Mouse (Mus musculus): Measurements from ENCODE around the gene Rhbg.

Gene Rhbg

GRCm38 (mm10) chr3:88206500-88206899, 48.0 kb downstream of the Rhbg start:
- DNase-seq: no peak

DNA sequence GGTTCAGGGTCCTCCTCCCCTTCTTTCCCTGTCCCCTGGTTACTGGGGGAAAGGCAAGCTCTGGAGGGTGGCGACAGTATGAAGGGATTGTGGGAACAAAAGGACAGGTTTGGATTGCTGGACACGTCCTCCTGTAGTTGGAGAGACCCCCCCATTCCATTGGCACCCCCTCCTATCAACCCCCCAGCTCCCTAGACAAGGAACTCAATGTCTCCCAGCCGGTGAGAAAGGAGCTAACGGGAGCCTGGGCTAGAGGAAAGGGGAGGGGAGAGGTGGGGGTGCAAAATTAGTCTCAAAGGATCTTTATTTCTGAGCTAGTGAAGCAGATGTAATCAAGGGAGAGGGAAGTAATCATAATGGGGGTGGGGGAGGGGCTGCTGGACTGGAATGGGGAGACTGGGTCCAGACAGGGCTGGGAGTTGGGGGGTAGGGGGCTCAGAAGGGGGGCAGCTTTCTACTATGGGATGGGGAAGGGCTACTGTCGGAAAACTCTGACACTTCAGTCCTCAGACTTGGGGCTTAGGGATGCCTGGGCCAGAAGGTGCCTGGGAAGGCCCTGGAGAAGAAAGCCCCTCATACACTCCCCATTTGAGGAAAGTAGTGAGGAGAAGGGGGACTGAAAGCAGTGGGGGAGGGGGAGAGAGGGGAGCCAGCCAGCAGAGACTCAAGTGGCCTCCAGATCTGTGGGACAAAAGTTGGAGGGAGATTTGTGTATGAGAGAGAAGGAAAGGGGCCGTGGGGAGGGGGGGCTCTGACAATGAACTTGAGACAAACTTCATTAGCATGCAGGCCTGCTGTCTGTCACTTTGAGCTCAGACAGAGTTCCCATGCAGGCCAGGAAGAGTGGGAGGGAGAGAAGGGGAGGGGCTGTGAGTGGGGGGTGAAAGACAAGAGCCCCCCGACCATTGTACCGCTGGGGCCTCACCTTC, 48.7 kb downstream of the Rhbg start:
- peak; percentile 50 for DNase-seq

- peak; percentile 45 for DNase-seq
Observed at GRCm38 (mm10) chr3:88205176-88205562, 49.3 kb downstream of the Rhbg start.

DNA sequence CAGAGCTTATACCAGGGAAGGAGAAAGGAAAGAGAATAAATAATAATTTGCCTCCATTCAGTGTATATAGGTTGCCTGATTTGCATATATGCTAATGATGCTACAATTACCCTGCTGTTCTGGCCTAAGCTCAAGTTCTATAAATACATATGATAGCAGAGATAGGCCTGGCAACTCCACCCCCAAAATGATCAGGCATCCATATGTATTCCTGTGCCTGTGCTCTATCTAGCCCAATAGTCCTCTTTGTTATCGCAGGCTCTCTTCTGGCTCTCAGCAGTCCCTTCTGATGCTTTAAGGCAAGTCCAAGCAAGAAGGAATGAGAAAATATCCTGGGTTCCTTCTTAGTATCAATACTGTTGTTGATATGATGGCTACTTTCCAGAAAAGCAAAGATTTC, 49.8 kb downstream of the Rhbg start:
- peak; percentile 46 for DNase-seq

DNA sequence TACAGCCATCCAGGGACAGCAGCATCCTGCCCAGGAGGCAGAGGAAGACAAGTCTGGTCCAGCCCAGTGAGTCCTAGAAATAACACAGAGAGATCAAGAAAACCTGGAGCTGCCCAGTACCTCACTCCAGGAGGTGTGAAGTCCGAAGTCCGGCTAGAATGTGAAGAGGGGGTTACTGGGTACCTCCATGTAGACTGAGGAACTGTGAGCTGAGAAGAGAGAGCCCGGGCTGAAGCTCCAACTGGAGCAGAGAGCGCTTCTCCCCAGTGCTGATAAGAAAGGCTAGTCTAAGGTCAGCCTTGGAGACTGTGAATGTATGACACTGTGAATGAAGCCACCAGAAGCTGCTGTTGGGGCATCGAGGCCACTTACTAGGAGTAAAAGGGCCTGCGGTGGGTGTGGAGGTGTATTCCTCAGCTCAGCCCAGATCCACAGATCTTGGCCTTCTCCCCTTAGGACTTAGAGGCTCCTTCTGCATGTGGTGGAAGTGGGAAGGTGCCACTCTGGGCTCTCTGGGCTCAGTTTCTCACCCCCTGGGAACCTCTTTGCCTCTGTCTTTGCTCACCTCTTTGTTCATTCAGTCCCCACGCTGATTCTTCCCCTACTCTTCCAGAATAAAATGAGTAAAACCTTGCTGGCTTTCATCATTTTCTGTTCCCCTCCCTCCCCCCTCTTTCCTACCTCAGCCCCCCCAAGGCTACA, 50.4 kb downstream of the Rhbg start:
- peak; percentile 43 for DNase-seq

DNA sequence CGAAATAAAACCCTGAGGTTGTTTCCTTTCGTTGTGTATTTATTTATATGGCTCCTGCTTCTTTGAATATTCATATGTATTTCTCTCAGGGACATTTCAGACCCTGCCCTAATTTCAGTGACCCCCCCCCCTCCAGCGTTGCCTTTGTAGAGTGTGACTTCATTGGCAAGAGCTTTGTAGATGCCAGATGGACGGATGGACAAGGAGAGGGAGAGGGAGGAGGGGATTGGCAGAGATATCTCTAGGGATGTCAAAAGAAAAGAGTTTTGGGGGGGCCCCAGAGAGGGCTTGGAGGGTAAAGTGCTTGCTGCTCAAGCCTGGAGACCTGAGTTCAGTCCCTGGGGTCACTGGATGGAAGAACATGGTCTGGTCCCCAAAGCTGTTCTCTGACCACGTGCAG, 51.1 kb downstream of the Rhbg start:
- DNase-seq: peak; percentile 55

DNA sequence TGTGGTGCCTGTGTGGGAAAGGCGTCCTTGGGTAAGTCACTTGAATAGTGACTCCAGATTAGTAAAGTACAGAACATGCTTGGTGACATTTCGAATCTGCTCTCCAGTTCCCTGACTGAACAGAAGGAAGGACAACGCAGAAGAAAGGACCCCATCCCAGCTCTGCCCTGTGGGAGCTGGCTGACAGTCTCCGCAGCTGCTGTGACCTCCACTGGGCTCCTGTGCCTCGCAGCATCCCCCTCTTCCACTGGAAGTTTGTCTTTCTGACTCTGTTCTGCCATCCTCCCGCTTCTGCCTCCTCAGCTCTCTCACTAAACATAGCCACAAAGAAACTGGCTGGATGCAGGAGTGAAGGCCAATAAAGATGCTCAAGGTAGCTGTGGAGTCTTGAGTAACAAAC, 51.5 kb downstream of the Rhbg start:
- DNase-seq: peak; percentile 34

GRCm38 (mm10) chr3:88201640-88202039, 52.9 kb downstream of the Rhbg start:
- no peak for DNase-seq

GRCm38 (mm10) chr3:88200972-88201330, 53.6 kb downstream of the Rhbg start:
- peak; percentile 36 for DNase-seq

- peak; percentile 58 for DNase-seq
Observed at GRCm38 (mm10) chr3:88200161-88200971, 54.1 kb downstream of the Rhbg start.

DNA sequence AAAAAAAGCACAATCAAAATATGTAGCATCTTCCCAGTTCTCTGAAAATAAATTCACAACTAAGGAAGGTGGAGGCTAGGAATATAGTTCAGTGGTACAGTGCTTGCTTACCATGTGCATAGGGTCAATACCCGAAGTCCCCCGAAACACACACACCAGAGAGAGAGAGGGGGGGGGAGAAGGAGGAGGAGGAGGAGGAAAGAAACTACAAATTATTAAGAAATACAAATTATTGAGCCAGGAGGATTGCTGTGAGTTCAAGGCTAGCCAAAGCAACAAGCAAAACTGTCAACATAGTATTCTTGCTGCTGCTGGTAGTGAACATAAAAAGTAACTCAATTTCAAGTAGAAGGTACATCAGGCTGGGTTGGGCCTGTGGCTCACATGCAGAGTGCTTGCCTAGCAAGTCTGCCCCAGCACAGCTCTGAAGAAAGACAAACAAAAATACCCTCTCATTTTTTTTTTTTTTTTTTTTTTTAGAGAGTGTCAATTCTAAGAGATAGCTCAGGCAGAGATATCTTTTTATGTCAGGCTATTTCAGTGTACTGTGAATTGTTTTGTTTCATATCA, 54.9 kb downstream of the Rhbg start:
- DNase-seq: peak; percentile 30

DNA sequence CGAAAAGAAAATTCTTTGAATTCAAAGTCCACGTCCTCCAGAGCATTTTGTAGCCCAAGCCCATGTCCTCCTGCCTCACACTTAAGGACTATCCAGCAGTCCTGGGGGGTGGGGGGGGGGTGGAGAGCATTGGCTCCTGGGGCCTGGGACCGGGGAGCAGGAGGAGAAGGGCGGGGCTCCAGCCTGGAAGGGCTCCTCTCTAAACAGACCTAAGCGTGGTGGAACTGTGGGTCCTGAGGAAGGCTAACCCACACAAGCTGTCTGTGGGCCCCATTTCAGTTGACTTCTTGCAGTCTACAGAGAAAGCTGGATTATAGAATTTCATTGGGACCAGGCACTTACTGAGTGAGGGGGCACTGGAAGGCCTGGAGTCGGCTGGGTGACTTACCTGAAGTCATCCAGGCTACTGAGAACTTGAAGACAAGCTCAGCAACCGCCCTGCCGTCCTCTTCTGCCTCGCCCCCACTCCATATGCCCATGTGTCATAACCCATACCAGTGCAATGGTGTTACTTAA, 55.9 kb downstream of the Rhbg start:
- peak; percentile 32 for DNase-seq

- peak; percentile 26 for DNase-seq
Observed at GRCm38 (mm10) chr3:88197741-88198504, 56.6 kb downstream of the Rhbg start.

Data from cerebellum, adult 9-10 months (tissue).